Mouse (Mus musculus) intestine, embryonic 15.5 days (tissue): ENCODE measurements around the gene Hacd4. TPM values are rescaled to one million over a fixed set of nuclear protein-coding genes. Genes with fewer than 3 reads are reported as not detected.

Experiments used
- ATAC-seq: fragments of 200-750 bp; cut with Nextera tagmentation; 2 replicates; pipeline ENCODE4 v1.8.0; 2017; ENCODE audit warnings: moderate TSS enrichment, moderate library complexity
- H3K27ac ChIP-seq: fragments of 300-500 bp; sonication (generic); 2 replicates; pipeline ENCODE4 v1.5.1; 2015; ENCODE audit warnings: mild to moderate bottlenecking, inconsistent platforms
- H3K27me3 ChIP-seq: fragments of 300-500 bp; sonication (generic); replicated peaks from 2 replicates; pipeline ENCODE4 v1.6.1; 2015; ENCODE audit warnings: inconsistent platforms
- H3K36me3 ChIP-seq: fragments of 300-500 bp; sonication (generic); 2 replicates; pipeline ENCODE4 v1.6.1; 2015; ENCODE audit warnings: inconsistent platforms
- H3K4me1 ChIP-seq: fragments of 300-500 bp; sonication (generic); replicated peaks from 2 replicates; pipeline ENCODE4 v1.6.1; 2015; ENCODE audit warnings: inconsistent platforms
- H3K4me2 ChIP-seq: fragments of 300-500 bp; sonication (generic); replicated peaks from 2 replicates; pipeline ENCODE4 v1.6.1; 2015; ENCODE audit warnings: mild to moderate bottlenecking, inconsistent platforms
- H3K4me3 ChIP-seq: fragments of 300-500 bp; sonication (generic); replicated peaks from 2 replicates; pipeline ENCODE4 v1.5.1; 2015; ENCODE audit warnings: inconsistent platforms
- H3K9ac ChIP-seq: fragments of 300-500 bp; sonication (generic); 2 replicates; pipeline ENCODE4 v1.6.1; 2015; ENCODE audit warnings: inconsistent platforms
- H3K9me3 ChIP-seq: fragments of 300-500 bp; sonication (generic); 2 replicates; pipeline ENCODE4 v1.6.1; 2016; ENCODE audit warnings: inconsistent platforms
- WGBS: fragments of 180-500 bp; shearing (Covaris S2); methylation state at CpG from one replicate; pipeline ENCODE4 v1.1.7; 2015; 5-methylcytosine and 5-hydroxymethylcytosine counted together
- polyA plus RNA-seq: library from polyadenylated mRNA; unstranded; fragments of >200 nt; fragmentation: Nextera tagmentation; extraction: Ambion mirVana; gene quantifications from 2 replicates; pipeline ENCODE4 v1.2.1, GENCODE M21; 2015

Hacd4 gene
- polyA plus RNA-seq, 1 experiment from 2014 or later, result 12.7 TPM

DNA sequence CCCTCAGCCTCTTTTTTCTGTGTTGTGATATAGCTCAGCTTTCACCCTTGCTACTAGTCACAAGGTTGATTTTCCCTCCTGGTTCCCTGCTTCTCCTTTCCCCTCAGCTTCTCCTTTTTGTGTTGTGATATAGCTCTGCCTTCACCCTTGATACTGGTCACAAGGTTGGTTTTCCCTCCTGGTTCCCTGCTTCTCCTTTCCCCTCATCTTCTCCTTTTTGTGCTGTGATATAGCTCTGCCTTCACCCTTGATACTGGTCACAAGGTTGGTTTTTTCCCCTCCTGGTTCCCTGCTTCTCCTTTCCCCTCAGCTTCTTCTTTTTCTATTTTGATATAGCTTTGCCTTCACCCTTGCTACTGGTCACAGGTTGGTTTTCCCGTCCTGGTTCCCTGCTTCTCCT lies 48.7 kb downstream of the Hacd4 start:
- Histone ChIP-seq H3K9ac (no peak overlapping the region), H3K27ac (no peak overlapping the region), H3K4me1 (no peaks in the 10 kb centered on the region), H3K9me3 (no peaks in the 10 kb centered on the region), H3K4me2 (no peak overlapping the region), H3K27me3 (no peaks in the 10 kb centered on the region), H3K4me3 (no peak overlapping the region), H3K36me3 (no peaks in the 10 kb centered on the region)
- 92% methylated on average over 1 of the region's 1 CpGs for WGBS
- ATAC-seq, result no peak

DNA sequence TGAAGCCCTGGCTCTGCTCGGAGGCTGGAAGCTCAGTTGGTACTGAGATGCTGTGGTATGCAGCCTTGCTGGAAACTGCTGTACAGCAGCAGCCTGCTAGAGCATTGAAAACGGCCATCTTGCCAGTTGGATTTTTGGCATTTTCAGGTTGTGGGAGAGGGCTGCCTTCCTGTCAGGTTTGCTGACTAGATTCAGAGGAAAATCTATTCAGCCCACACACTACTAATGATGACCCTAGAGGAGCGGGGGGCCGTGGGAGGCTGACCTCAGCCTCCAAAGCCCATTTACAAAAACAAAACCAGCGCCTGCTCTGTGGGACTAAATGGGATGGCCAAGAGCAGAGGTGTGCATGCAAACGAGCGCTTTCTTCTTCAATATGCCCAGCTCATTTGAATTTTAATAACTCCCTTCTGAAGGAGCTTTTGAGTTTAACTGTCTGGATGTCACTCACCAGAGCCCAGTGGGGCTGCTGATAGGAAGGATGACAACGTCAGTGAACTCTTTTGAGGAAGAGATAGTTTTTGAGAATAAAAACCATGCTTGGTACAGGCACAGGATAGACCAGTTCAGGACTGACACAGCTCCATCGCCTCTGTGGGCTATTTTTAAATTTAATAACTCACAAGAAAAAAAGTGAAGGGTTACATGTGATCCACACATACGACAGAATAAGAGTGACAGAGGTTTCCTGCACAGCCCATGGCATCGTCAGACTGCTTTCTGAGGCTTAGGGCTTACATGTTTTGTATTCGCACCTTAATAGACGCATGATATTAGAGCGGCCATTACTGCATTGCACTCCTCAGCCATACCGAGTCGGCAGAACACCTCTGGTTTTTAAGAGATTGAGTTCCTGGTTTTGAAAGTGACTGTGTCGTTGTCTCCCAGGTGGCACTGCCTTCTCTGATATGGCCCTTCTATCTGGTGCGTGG lies 66.2 kb downstream of the Hacd4 start:
- 84% methylated on average over 18 of the region's 18 CpGs for WGBS
- H3K4me1 ChIP-seq, result no peaks in the 10 kb centered on the region
- H3K36me3 ChIP-seq, result no peaks in the 10 kb centered on the region
- H3K9ac ChIP-seq, result no peak overlapping the region
- no peak overlapping the region for H3K27ac ChIP-seq
- H3K4me3 ChIP-seq, result no peak overlapping the region
- no peak overlapping the region for H3K4me2 ChIP-seq
- H3K9me3 ChIP-seq, result no peaks in the 10 kb centered on the region
- H3K27me3 ChIP-seq, result no peaks in the 10 kb centered on the region
- ATAC-seq, result no peak

DNA sequence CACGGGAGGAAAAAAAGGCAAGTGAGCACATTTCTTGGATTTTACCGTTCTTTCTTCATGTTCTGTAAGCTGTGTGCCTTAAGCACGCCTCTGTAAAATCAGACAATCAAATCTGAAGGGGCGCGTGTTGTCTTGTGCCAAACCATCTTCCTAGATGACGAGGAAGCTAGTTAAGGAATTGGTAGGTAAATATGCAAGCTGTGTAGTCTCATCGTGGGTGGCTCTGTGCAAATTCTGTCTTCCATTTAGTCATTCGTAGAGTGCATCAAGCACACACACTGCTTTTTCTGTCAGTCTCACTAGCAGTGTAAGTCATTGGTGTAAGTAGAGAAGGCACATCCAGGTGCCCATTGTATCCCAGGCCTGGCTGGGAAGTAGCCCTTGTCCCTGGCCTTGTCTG lies 67.9 kb downstream of the Hacd4 start:
- H3K27ac ChIP-seq, result no peak overlapping the region
- H3K36me3 ChIP-seq, result no peaks in the 10 kb centered on the region
- 89% methylated on average over 8 of the region's 8 CpGs for WGBS
- no peak overlapping the region for H3K4me2 ChIP-seq
- no peak overlapping the region for H3K4me3 ChIP-seq
- no peak overlapping the region for H3K9ac ChIP-seq
- no peaks in the 10 kb centered on the region for H3K27me3 ChIP-seq
- H3K9me3 ChIP-seq, result no peaks in the 10 kb centered on the region
- H3K4me1 ChIP-seq, result no peaks in the 10 kb centered on the region
- no peak for ATAC-seq

GRCm38 (mm10) chr4:88369951-88370350 lies 68.8 kb downstream of the Hacd4 start:
- Histone ChIP-seq H3K9me3 (no peaks in the 10 kb centered on the region), H3K27ac (no peak overlapping the region), H3K9ac (no peak overlapping the region), H3K4me3 (no peak overlapping the region), H3K36me3 (no peaks in the 10 kb centered on the region), H3K4me1 (no peaks in the 10 kb centered on the region), H3K4me2 (no peak overlapping the region), H3K27me3 (no peaks in the 10 kb centered on the region)
- no peak for ATAC-seq
- WGBS, result 88% methylated on average over 6 of the region's 6 CpGs

GRCm38 (mm10) chr4:88357431-88357830 lies 81.3 kb downstream of the Hacd4 start:
- WGBS, result 81% methylated on average over 3 of the region's 3 CpGs
- Histone ChIP-seq H3K4me1 (no peaks in the 10 kb centered on the region), H3K27me3 (no peaks in the 10 kb centered on the region)

GRCm38 (mm10) chr4:88356652-88357051 lies 82.1 kb downstream of the Hacd4 start:
- Histone ChIP-seq H3K27ac (no peak overlapping the region), H3K4me3 (no peak overlapping the region), H3K4me1 (no peaks in the 10 kb centered on the region), H3K27me3 (no peaks in the 10 kb centered on the region), H3K4me2 (no peak overlapping the region), H3K9ac (no peak overlapping the region), H3K9me3 (no peaks in the 10 kb centered on the region), H3K36me3 (no peaks in the 10 kb centered on the region)
- WGBS, result 69% methylated on average over 2 of the region's 2 CpGs
- no peak for ATAC-seq

More at GRCm38 (mm10) chr4:88357431-88357830, 81.3 kb downstream of the Hacd4 start:
- Histone ChIP-seq H3K27ac (no peak overlapping the region), H3K9ac (no peak overlapping the region), H3K4me2 (no peak overlapping the region), H3K9me3 (no peaks in the 10 kb centered on the region), H3K36me3 (no peaks in the 10 kb centered on the region), H3K4me3 (no peak overlapping the region)
- no peak for ATAC-seq

DNA sequence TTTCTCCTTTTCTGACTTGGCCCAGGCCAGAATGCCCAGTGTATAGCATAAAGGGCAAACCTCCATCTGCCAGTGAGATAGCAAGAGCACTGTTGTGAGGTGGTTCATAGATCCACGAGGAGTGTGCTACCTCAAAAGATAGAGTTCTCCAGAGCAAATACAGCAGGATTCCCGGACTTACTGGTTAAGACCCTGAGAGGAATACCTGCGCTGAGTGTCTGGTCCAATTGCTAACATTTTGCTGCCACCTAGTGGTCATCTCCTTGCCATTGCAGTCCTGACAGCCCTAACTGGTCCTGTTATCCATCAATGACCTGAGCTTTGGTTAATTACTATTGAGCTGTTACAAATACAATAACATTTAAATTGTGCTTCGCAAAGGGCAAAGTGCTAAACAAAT lies 87.8 kb downstream of the Hacd4 start:
- H3K27ac ChIP-seq, result no peak overlapping the region
- no peak overlapping the region for H3K9ac ChIP-seq
- H3K4me3 ChIP-seq, result no peak overlapping the region
- WGBS, result under 1% methylated on average over 4 of the region's 4 CpGs
- no peaks in the 10 kb centered on the region for H3K9me3 ChIP-seq
- H3K4me1 ChIP-seq, result no peaks in the 10 kb centered on the region
- H3K4me2 ChIP-seq, result no peak overlapping the region
- H3K27me3 ChIP-seq, result no peaks in the 10 kb centered on the region
- H3K36me3 ChIP-seq, result no peaks in the 10 kb centered on the region
- ATAC-seq, result peak; percentile 75

Other genes with a start within 250 kb of the Hacd4 start
- gene Ifnb1, start 83.8 kb upstream of the Hacd4 start, polyA plus RNA-seq, result not detected in 2 replicates
- not detected in 2 replicates for gene Ifna15, start 119.3 kb upstream of the Hacd4 start, polyA plus RNA-seq
- gene Ifna14, start 132.9 kb upstream of the Hacd4 start, polyA plus RNA-seq, result not detected in 2 replicates
- gene Ifna9, start 153.5 kb upstream of the Hacd4 start, polyA plus RNA-seq, result not detected in 2 replicates
- not detected in 2 replicates for gene Ifna12, start 164.4 kb upstream of the Hacd4 start, polyA plus RNA-seq
- gene C87499, start 195.5 kb upstream of the Hacd4 start, polyA plus RNA-seq, result not detected in 2 replicates
- gene Ifna13, start 205.5 kb upstream of the Hacd4 start, polyA plus RNA-seq, result not detected in 2 replicates
- gene Ifna16, start 238.0 kb upstream of the Hacd4 start, polyA plus RNA-seq, result not detected in 2 replicates
- gene Ifna2, start 245.0 kb upstream of the Hacd4 start, polyA plus RNA-seq, result not detected in 2 replicates